Mouse (Mus musculus) embryonic fibroblast, embryonic 13.5 days (primary cell): ENCODE measurements at regions not wholly inside any gene's neighbourhood (a gene's known extent, or its start where the extent isn't known, plus 50 kb on each side); places are given as distances from the start of the nearest gene placed in this dataset.

Source experiments
- CTCF ChIP-seq: IDR thresholded peaks from 2 replicates; pipeline ENCODE4 v1.5.1; 2011; ENCODE audit warnings: mild to moderate bottlenecking, control low read depth, low read length, moderate library complexity, borderline replicate concordance; ENCODE audit not compliant: insufficient read depth
- POLR2A ChIP-seq: IDR thresholded peaks from 2 replicates; pipeline ENCODE4 v1.6.1; 2011; ENCODE audit warnings: low read depth, mild to moderate bottlenecking, control low read depth, low read length, moderate library complexity

- TF ChIP-seq CTCF (no peak), POLR2A (no peak)
These were observed 249.7 kb upstream of the Clnk start for GRCm38 (mm10) chr5:39126270-39126691.
